10 mouse cellular contexts compared by ENCODE assay signal in genomic region chr10:120418211-120418610, GRCm38 (mm10). TPM values are rescaled to one million over a fixed set of nuclear protein-coding genes. Genes with fewer than 3 reads are reported as not detected.
DNase-seq lines count a peak whose midpoint lies in the region; ATAC-seq and TF ChIP-seq lines count a peak whose summit lies in the region.
"Had no signal": no experiment of that assay in that cellular context is flagged by ENCODE, and none has a peak within 500 bp of the region (broad histone marks: within the 10 kb centered on the region; RNA-seq: fewer than 3 reads in every experiment).

No protein-coding gene starts in this region.

- no peaks in the 10 kb centered on the region for H3K27me3 ChIP-seq in hindbrain, embryonic 10.5 days (ENCODE audit: insufficient read depth, poor library complexity, severe bottlenecking)
- no peaks in the 10 kb centered on the region for H3K27me3 ChIP-seq in hindbrain, postnatal 0 days (ENCODE audit: insufficient read depth, low read length)
- no peaks in the 10 kb centered on the region for H3K27me3 ChIP-seq in embryonic facial prominence, embryonic 13.5 days
- H3K27me3 ChIP-seq in hindbrain, embryonic 15.5 days: no peaks in the 10 kb centered on the region
- no peaks in the 10 kb centered on the region for H3K27me3 ChIP-seq in midbrain, embryonic 12.5 days
- H3K27me3 ChIP-seq: CH12.LX had no signal

- no peak overlapping the region for H3K4me2 ChIP-seq in hindbrain, postnatal 0 days (ENCODE audit: low read depth, low read length)
- peak overlapping the region; percentile 27; the same call in 1 of the 2 replicates for H3K4me2 ChIP-seq in embryonic facial prominence, embryonic 13.5 days
- no peak overlapping the region for H3K4me2 ChIP-seq in hindbrain, embryonic 15.5 days
- peak overlapping the region; percentile 37 for H3K4me2 ChIP-seq in midbrain, embryonic 12.5 days (replicated peaks)

- peak overlapping the region; percentile 84 for H3K27ac ChIP-seq in hindbrain, embryonic 10.5 days
- H3K27ac ChIP-seq in hindbrain, postnatal 0 days: no peak overlapping the region
- peak overlapping the region; percentile 85 for H3K27ac ChIP-seq in embryonic facial prominence, embryonic 13.5 days
- H3K27ac ChIP-seq in hindbrain, embryonic 15.5 days (replicated peaks): peak overlapping the region; percentile 67; the same call in 1 of the 2 replicates
- H3K27ac ChIP-seq in midbrain, embryonic 12.5 days (replicated peaks): peak overlapping the region; percentile 81
- H3K27ac ChIP-seq: gastrocnemius, adult 2 months had no signal

- no peak overlapping the region for H3K9ac ChIP-seq in hindbrain, postnatal 0 days (replicated peaks; ENCODE audit: low read length)
- H3K9ac ChIP-seq in embryonic facial prominence, embryonic 13.5 days: 0 out of 2 replicates have a peak overlapping the region, but pooled peaks have one; percentile 49
- H3K9ac ChIP-seq in hindbrain, embryonic 15.5 days: no peak overlapping the region
- H3K9ac ChIP-seq in midbrain, embryonic 12.5 days (replicated peaks): no peak overlapping the region

- H3K9me3 ChIP-seq in hindbrain, embryonic 10.5 days: no peaks in the 10 kb centered on the region
- no peaks in the 10 kb centered on the region for H3K9me3 ChIP-seq in hindbrain, postnatal 0 days (ENCODE audit: low read length)
- H3K9me3 ChIP-seq in embryonic facial prominence, embryonic 13.5 days: no peaks in the 10 kb centered on the region
- no peaks in the 10 kb centered on the region for H3K9me3 ChIP-seq in hindbrain, embryonic 15.5 days
- H3K9me3 ChIP-seq in midbrain, embryonic 12.5 days: no peaks in the 10 kb centered on the region

- no peak for ATAC-seq in hindbrain, postnatal 0 days
- ATAC-seq in embryonic facial prominence, embryonic 13.5 days (ENCODE audit: insufficient number of reproducible peaks, insufficient read depth, low FRiP score, low TSS enrichment, low read depth): no peak
- ATAC-seq in hindbrain, embryonic 15.5 days (ENCODE audit: low FRiP score, low read depth): no peak
- no peak for ATAC-seq in midbrain, embryonic 12.5 days (ENCODE audit: low FRiP score, low read depth)

- no peak for TF ChIP-seq CTCF in hindbrain, postnatal 0 days (IDR thresholded peaks at IDR 0.05; ENCODE audit: low read depth)

- peaks cover 66% of the 10 kb centered on the region for H3K4me1 ChIP-seq in hindbrain, embryonic 10.5 days (replicated peaks)
- H3K4me1 ChIP-seq in hindbrain, postnatal 0 days (ENCODE audit: insufficient read depth, low read length): peaks cover 3% of the 10 kb centered on the region; the same call in 1 of the 2 replicates
- peaks cover 66% of the 10 kb centered on the region for H3K4me1 ChIP-seq in embryonic facial prominence, embryonic 13.5 days
- peaks cover 46% of the 10 kb centered on the region for H3K4me1 ChIP-seq in hindbrain, embryonic 15.5 days (replicated peaks)
- peaks cover 76% of the 10 kb centered on the region for H3K4me1 ChIP-seq in midbrain, embryonic 12.5 days

- H3K36me3 ChIP-seq in hindbrain, embryonic 10.5 days: peaks cover 41% of the 10 kb centered on the region
- H3K36me3 ChIP-seq in hindbrain, postnatal 0 days (ENCODE audit: insufficient read depth, low read length): no peaks in the 10 kb centered on the region
- H3K36me3 ChIP-seq in embryonic facial prominence, embryonic 13.5 days: peaks cover 20% of the 10 kb centered on the region
- no peaks in the 10 kb centered on the region for H3K36me3 ChIP-seq in hindbrain, embryonic 15.5 days
- no peaks in the 10 kb centered on the region for H3K36me3 ChIP-seq in midbrain, embryonic 12.5 days

- DNase-seq in hindbrain, embryonic 10.5 days (ENCODE audit: low spot score): no peak
- DNase-seq in hindbrain, postnatal 0 days (ENCODE audit: low spot score): no peak
- no peak for DNase-seq in spleen, adult 18-20 months
- no peak for DNase-seq in urinary bladder, adult 18-20 months (ENCODE audit: low spot score in 2 of 2)
- no peak for DNase-seq in embryo, embryonic 9.5 days (ENCODE audit: extremely low spot score)
- DNase-seq: gastrocnemius, adult 2 months had no signal

- no peak overlapping the region for H3K4me3 ChIP-seq in hindbrain, embryonic 10.5 days
- H3K4me3 ChIP-seq in hindbrain, postnatal 0 days (ENCODE audit: low read length): no peak overlapping the region
- no peak overlapping the region for H3K4me3 ChIP-seq in embryonic facial prominence, embryonic 13.5 days
- H3K4me3 ChIP-seq in hindbrain, embryonic 15.5 days: no peak overlapping the region
- no peak overlapping the region for H3K4me3 ChIP-seq in midbrain, embryonic 12.5 days
- H3K4me3 ChIP-seq: gastrocnemius, adult 2 months had no signal

- WGBS in hindbrain, embryonic 10.5 days: 76% methylated on average over 7 of the region's 7 CpGs
- 66% methylated on average over 7 of the region's 7 CpGs for WGBS in hindbrain, postnatal 0 days
- WGBS in embryonic facial prominence, embryonic 13.5 days: 42% methylated on average over 7 of the region's 7 CpGs
- 58% methylated on average over 7 of the region's 7 CpGs for WGBS in hindbrain, embryonic 15.5 days
- WGBS in midbrain, embryonic 12.5 days: 67% methylated on average over 7 of the region's 7 CpGs

RNA-seq across cellular contexts. Expression of gene Hmga2, which starts 58.1 kb away (rescaled TPM):
- 30.6 and 49.7 TPM in 2 replicates for polyA plus RNA-seq in hindbrain, embryonic 10.5 days (2016; fragmentation: Nextera tagmentation; extraction: Ambion mirVana)
- total RNA-seq in hindbrain, postnatal 0 days (2014; rRNA removed): 1.2 and 1.5 TPM in 2 replicates
- polyA plus RNA-seq in hindbrain, postnatal 0 days (2015; fragmentation: Nextera tagmentation; extraction: Ambion mirVana): 0.98 and 1.5 TPM in 2 replicates
- 59.2 and 64.9 TPM in 2 replicates for polyA plus RNA-seq in embryonic facial prominence, embryonic 13.5 days (2015; fragmentation: Nextera tagmentation; extraction: Ambion mirVana)
- polyA plus RNA-seq in hindbrain, embryonic 15.5 days (2015; fragmentation: Nextera tagmentation; extraction: Ambion mirVana): 2.2 and 2.6 TPM in 2 replicates
- polyA plus RNA-seq in midbrain, embryonic 12.5 days (2016; fragmentation: Nextera tagmentation; extraction: Ambion mirVana): 12.4 and 14.4 TPM in 2 replicates
- total RNA-seq: CH12.LX had no signal

Comparison
In these comparisons a context has a peak if more than half of its experiments do, and no peak if none do; other contexts are left out.
1. H3K4me2 ChIP-seq: peak in embryonic facial prominence, embryonic 13.5 days (single experiment) and midbrain, embryonic 12.5 days (single experiment); none in hindbrain, postnatal 0 days (single experiment) and hindbrain, embryonic 15.5 days (single experiment).